Mouse (Mus musculus) hindbrain, embryonic 14.5 days (tissue): ENCODE data around the gene Olfr153. TPM values are rescaled to one million over a fixed set of nuclear protein-coding genes. Genes with fewer than 3 reads are reported as not detected.
"Not testable (repeated sequence)": the region's sequence is repeated elsewhere in the genome, so short reads cannot be mapped to it uniquely, and the experiment has no call there.

Experiments
- ATAC-seq: fragments of 200-750 bp; cut with Nextera tagmentation; 2 replicates; pipeline ENCODE4 v1.8.0; 2017; ENCODE audit warnings: moderate number of reproducible peaks, mild to moderate bottlenecking, moderate TSS enrichment, moderate library complexity; ENCODE audit not compliant: low FRiP score
- DNase-seq: peaks from one replicate; pipeline ENCODE4 v3.0.0-alpha.2; 2015; ENCODE audit warnings: low spot score
- H3K27ac ChIP-seq: fragments of 300-500 bp; sonication (generic); 2 replicates; pipeline ENCODE4 v1.5.1; 2014; ENCODE audit warnings: mild to moderate bottlenecking, moderate library complexity
- H3K27me3 ChIP-seq: fragments of 300-500 bp; sonication (generic); 2 replicates; pipeline ENCODE4 v1.6.1; 2014; ENCODE audit warnings: mild to moderate bottlenecking, low read length, mixed read lengths; ENCODE audit not compliant: control insufficient read depth, insufficient read depth
- H3K36me3 ChIP-seq: fragments of 300-500 bp; sonication (generic); replicated peaks from 2 replicates; pipeline ENCODE4 v1.6.1; 2014; ENCODE audit not compliant: control insufficient read depth, insufficient read depth
- H3K4me1 ChIP-seq: fragments of 300-500 bp; sonication (generic); replicated peaks from 2 replicates; pipeline ENCODE4 v1.6.1; 2014; ENCODE audit warnings: antibody characterized with exemption, low read length, mixed read lengths; ENCODE audit not compliant: control insufficient read depth, insufficient read depth
- H3K4me2 ChIP-seq: fragments of 300-500 bp; sonication (generic); replicated peaks from 2 replicates; pipeline ENCODE4 v1.6.1; 2014; ENCODE audit warnings: mild to moderate bottlenecking, moderate library complexity
- H3K4me3 ChIP-seq: fragments of 300-500 bp; sonication (generic); replicated peaks from 2 replicates; pipeline ENCODE4 v1.5.1; 2014; ENCODE audit warnings: mild to moderate bottlenecking, low read length
- H3K9ac ChIP-seq: fragments of 300-500 bp; sonication (generic); 2 replicates; pipeline ENCODE4 v1.6.1; 2014
- H3K9me3 ChIP-seq: fragments of 300-500 bp; sonication (generic); 2 replicates; pipeline ENCODE4 v1.6.1; 2016; ENCODE audit warnings: low read length; ENCODE audit not compliant: control insufficient read depth
- WGBS: fragments of 180-500 bp; shearing (Covaris S2); extraction: QIAGEN DNeasy Blood & Tissue Kit; methylation state at CpG from one replicate; pipeline ENCODE4 v1.1.7; 2014; 5-methylcytosine and 5-hydroxymethylcytosine counted together
- polyA plus RNA-seq: library from polyadenylated mRNA; unstranded; fragments of >200 nt; fragmentation: Nextera tagmentation; extraction: Ambion mirVana; gene quantifications from 2 replicates; pipeline ENCODE4 v1.2.1, GENCODE M21; 2014

Gene Olfr153
- polyA plus RNA-seq, 1 experiment from 2014 or later: not detected

- Histone ChIP-seq H3K9me3 (no peaks in the 10 kb centered on the region), H3K4me1 (no peaks in the 10 kb centered on the region), H3K4me2 (no peak overlapping the region), H3K27me3 (no peaks in the 10 kb centered on the region), H3K27ac (no peak overlapping the region), H3K9ac (no peak overlapping the region), H3K4me3 (no peak overlapping the region), H3K36me3 (no peaks in the 10 kb centered on the region)
- DNase-seq (no peak), ATAC-seq (no peak)
- 78% methylated on average over 2 of the region's 2 CpGs for WGBS
These were observed 3.2 kb downstream of the Olfr153 start for GRCm38 (mm10) chr2:87534826-87535225.

- WGBS: 100% methylated on average over 1 of the region's 1 CpGs
- no peak within 1 kb of the TSS for H3K27ac ChIP-seq
- no peak within 1 kb of the TSS for H3K9ac ChIP-seq
- no peak within 1 kb of the TSS for H3K4me2 ChIP-seq
- no peaks in the 10 kb centered on the region for H3K4me1 ChIP-seq
- no peaks in the 10 kb centered on the region for H3K27me3 ChIP-seq
- DNase-seq (no peak), ATAC-seq (no peak)
- H3K36me3 ChIP-seq: no peaks in the 10 kb centered on the region
- no peak within 1 kb of the TSS for H3K4me3 ChIP-seq
- H3K9me3 ChIP-seq: no peaks in the 10 kb centered on the region
These were observed 13.8 kb downstream of the Olfr153 start, which contains the start of gene Olfr1128 for GRCm38 (mm10) chr2:87545442-87545841. Gene Olfr1128 (minus strand): TSS chr2:87545542.

- not testable (repeated sequence) for ATAC-seq
These were observed 42.0 kb downstream of the Olfr153 start, which contains the start of gene Olfr1129 for GRCm38 (mm10) chr2:87573602-87574001. Gene Olfr1129 (plus strand): TSS chr2:87573902.

More at GRCm38 (mm10) chr2:87573602-87574001, 42.0 kb downstream of the Olfr153 start, which contains the start of gene Olfr1129:
- not testable (repeated sequence) for H3K27me3 ChIP-seq, H3K27ac ChIP-seq, H3K36me3 ChIP-seq, H3K4me1 ChIP-seq, DNase-seq, H3K9ac ChIP-seq, H3K9me3 ChIP-seq, H3K4me3 ChIP-seq, H3K4me2 ChIP-seq
- WGBS: 86% methylated on average over 1 of the region's 1 CpGs

Other genes with a start within 250 kb of the Olfr153 start
- not detected in 2 replicates for gene Olfr1118, start 224.2 kb upstream of the Olfr153 start, polyA plus RNA-seq
- not detected in 2 replicates for gene Olfr1120, start 177.0 kb upstream of the Olfr153 start, polyA plus RNA-seq
- not detected in 2 replicates for gene Olfr1121, start 161.9 kb upstream of the Olfr153 start, polyA plus RNA-seq
- gene Olfr1122, start 145.9 kb upstream of the Olfr153 start, polyA plus RNA-seq: not detected in 2 replicates
- not detected in 2 replicates for gene Olfr1123, start 115.2 kb upstream of the Olfr153 start, polyA plus RNA-seq
- not detected in 2 replicates for gene Olfr1124, start 101.5 kb upstream of the Olfr153 start, polyA plus RNA-seq
- gene Olfr1126, start 77.8 kb upstream of the Olfr153 start, polyA plus RNA-seq: not detected in 2 replicates
- gene Pramel7, start 34.7 kb upstream of the Olfr153 start, polyA plus RNA-seq: not detected in 2 replicates
- not detected in 2 replicates for gene Pramel6, start 25.2 kb upstream of the Olfr153 start, polyA plus RNA-seq
- not detected in 2 replicates for gene Olfr1128, start 13.7 kb downstream of the Olfr153 start, polyA plus RNA-seq
- not detected in 2 replicates for gene Olfr1129, start 42.1 kb downstream of the Olfr153 start, polyA plus RNA-seq
- not detected in 2 replicates for gene Olfr1130, start 74.4 kb downstream of the Olfr153 start, polyA plus RNA-seq
- not detected in 2 replicates for gene Olfr1131, start 95.3 kb downstream of the Olfr153 start, polyA plus RNA-seq
- gene Olfr1132, start 105.7 kb downstream of the Olfr153 start, polyA plus RNA-seq: not detected in 2 replicates
- gene Olfr1133, start 115.6 kb downstream of the Olfr153 start, polyA plus RNA-seq: not detected in 2 replicates
- gene Olfr1134, start 126.7 kb downstream of the Olfr153 start, polyA plus RNA-seq: not detected in 2 replicates
- not detected in 2 replicates for gene Olfr1135, start 141.9 kb downstream of the Olfr153 start, polyA plus RNA-seq
- gene Olfr1136, start 162.2 kb downstream of the Olfr153 start, polyA plus RNA-seq: not detected in 2 replicates
- gene Olfr1137, start 181.4 kb downstream of the Olfr153 start, polyA plus RNA-seq: not detected in 2 replicates
- not detected in 2 replicates for gene Olfr1138, start 208.2 kb downstream of the Olfr153 start, polyA plus RNA-seq
- not detected in 2 replicates for gene Olfr1140, start 212.0 kb downstream of the Olfr153 start, polyA plus RNA-seq
- gene Olfr1141, start 222.2 kb downstream of the Olfr153 start, polyA plus RNA-seq: not detected in 2 replicates
- gene Olfr152, start 247.7 kb downstream of the Olfr153 start, polyA plus RNA-seq: not detected in 2 replicates